In the genomic region with DNA sequence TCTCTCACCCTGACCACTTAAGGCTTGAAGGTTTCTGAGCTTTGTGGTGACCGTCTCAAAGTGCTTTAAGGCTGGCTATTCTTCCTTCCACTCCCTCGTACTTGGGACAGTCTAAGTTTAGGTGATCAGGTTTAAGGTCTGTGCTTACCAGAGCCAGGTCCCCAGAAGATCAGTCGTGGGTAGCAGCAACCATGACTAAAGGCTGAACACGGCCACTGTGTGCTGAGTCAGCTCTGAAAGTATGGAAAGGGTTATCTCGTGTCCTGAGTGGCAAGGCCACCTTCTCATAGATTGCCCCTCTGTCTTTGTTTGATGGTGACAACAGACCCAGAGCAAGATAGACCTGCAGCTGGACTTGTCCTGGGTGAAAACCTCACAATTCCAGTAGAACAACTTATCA, we compare ENCODE assay signal across 21 mouse cellular contexts.
DNase-seq lines count a peak whose midpoint lies in the region; ATAC-seq and TF ChIP-seq lines count a peak whose summit lies in the region.
"Had no signal": no experiment of that assay in that cellular context is flagged by ENCODE, and none has a peak within 500 bp of the region (broad histone marks: within the 10 kb centered on the region; RNA-seq: fewer than 3 reads in every experiment).

No protein-coding gene starts in this region.

- H3K9me3 ChIP-seq in heart, embryonic 13.5 days: no peaks in the 10 kb centered on the region
- no peaks in the 10 kb centered on the region for H3K9me3 ChIP-seq in lung, embryonic 14.5 days (ENCODE audit: low read depth, low read length)
- H3K9me3 ChIP-seq in stomach, embryonic 15.5 days: no peaks in the 10 kb centered on the region
- H3K9me3 ChIP-seq: embryonic facial prominence, embryonic 15.5 days; forebrain, embryonic 10.5 days; hindbrain, embryonic 10.5 days; kidney, embryonic 15.5 days; midbrain, embryonic 10.5 days; neural tube, embryonic 12.5 days had no signal

- ATAC-seq in heart, embryonic 13.5 days (ENCODE audit: extremely low read depth, insufficient number of reproducible peaks, low FRiP score, low TSS enrichment): no peak
- no peak for ATAC-seq in lung, embryonic 14.5 days (ENCODE audit: insufficient read depth)
- no peak for ATAC-seq in stomach, embryonic 15.5 days (ENCODE audit: insufficient read depth, low FRiP score, low read depth)

- peak; percentile 18 for DNase-seq in adrenal gland, postnatal 10 days
- no peak for DNase-seq in adrenal gland, postnatal 4 days (ENCODE audit: low spot score in 2 of 2)
- no peak for DNase-seq in heart, adult 9 months (ENCODE audit: low spot score in 2 of 2)
- no peak for DNase-seq in lung, embryonic 14.5 days
- no peak for DNase-seq in lung, postnatal 4 days
- DNase-seq in thymus, adult 2 months: no peak
- DNase-seq: cerebellum, postnatal 14 days; embryo, embryonic 11 days; gastrocnemius, postnatal 10 days; lung, postnatal 36 days; right cerebral cortex, postnatal 25 days; thymus, postnatal 4 days had no signal

- TF ChIP-seq CTCF in lung, embryonic 14.5 days (IDR thresholded peaks at IDR 0.05; ENCODE audit: low read depth): no peak
- TF ChIP-seq CTCF in thymus, adult 2 months (IDR thresholded peaks at IDR 0.05; ENCODE audit: borderline replicate concordance, control insufficient read depth, extremely low read depth, insufficient read depth, low read length, poor library complexity): no peak

- peaks cover 79% of the 10 kb centered on the region for H3K36me3 ChIP-seq in heart, embryonic 13.5 days
- H3K36me3 ChIP-seq in lung, embryonic 14.5 days (ENCODE audit: insufficient read depth): peaks cover 34% of the 10 kb centered on the region
- H3K36me3 ChIP-seq in stomach, embryonic 15.5 days: peaks cover 16% of the 10 kb centered on the region
- H3K36me3 ChIP-seq in thymus, adult 2 months (ENCODE audit: control insufficient read depth, insufficient read depth, low read length): no peaks in the 10 kb centered on the region

- 37% methylated on average over 5 of the region's 5 CpGs for WGBS in heart, embryonic 13.5 days
- 51% methylated on average over 5 of the region's 5 CpGs for WGBS in lung, embryonic 14.5 days
- WGBS in stomach, embryonic 15.5 days: 68% methylated on average over 5 of the region's 5 CpGs
- WGBS in thymus, adult 2 months: 90% methylated on average over 5 of the region's 5 CpGs

- no peaks in the 10 kb centered on the region for H3K27me3 ChIP-seq in heart, embryonic 13.5 days (replicated peaks)
- no peaks in the 10 kb centered on the region for H3K27me3 ChIP-seq in lung, embryonic 14.5 days (ENCODE audit: insufficient read depth, low read length)
- H3K27me3 ChIP-seq in stomach, embryonic 15.5 days (replicated peaks): no peaks in the 10 kb centered on the region
- H3K27me3 ChIP-seq in thymus, adult 2 months (ENCODE audit: control insufficient read depth, insufficient read depth, low read length): no peaks in the 10 kb centered on the region
- H3K27me3 ChIP-seq: embryonic facial prominence, embryonic 15.5 days; kidney, embryonic 15.5 days; neural tube, embryonic 12.5 days had no signal

- no peak overlapping the region for H3K4me3 ChIP-seq in heart, embryonic 13.5 days
- H3K4me3 ChIP-seq in lung, embryonic 14.5 days (ENCODE audit: low read depth, low read length): no peak overlapping the region
- no peak overlapping the region for H3K4me3 ChIP-seq in stomach, embryonic 15.5 days (replicated peaks)
- H3K4me3 ChIP-seq in thymus, adult 2 months (ENCODE audit: control insufficient read depth, insufficient read depth, low read length): no peak overlapping the region
- H3K4me3 ChIP-seq: embryonic facial prominence, embryonic 15.5 days; forebrain, embryonic 10.5 days; hindbrain, embryonic 10.5 days; kidney, embryonic 15.5 days; midbrain, embryonic 10.5 days; neural tube, embryonic 12.5 days had no signal

- H3K27ac ChIP-seq in heart, embryonic 13.5 days (replicated peaks): peak overlapping the region; percentile 66
- 0 out of 2 replicates have a peak overlapping the region, but pooled peaks have one; percentile 13 for H3K27ac ChIP-seq in lung, embryonic 14.5 days (ENCODE audit: low read depth)
- peak overlapping the region; percentile 14; the same call in 1 of the 2 replicates for H3K27ac ChIP-seq in stomach, embryonic 15.5 days
- no peak overlapping the region for H3K27ac ChIP-seq in thymus, adult 2 months (ENCODE audit: control insufficient read depth, insufficient read depth, low read length)
- H3K27ac ChIP-seq: forebrain, embryonic 10.5 days; hindbrain, embryonic 10.5 days; liver, embryonic 14.5 days; midbrain, embryonic 10.5 days; neural tube, embryonic 12.5 days had no signal

- TF ChIP-seq POLR2A in thymus, adult 2 months (IDR thresholded peaks at IDR 0.05; ENCODE audit: control insufficient read depth, extremely low read depth, insufficient read depth, low read length, poor library complexity): no peak

- peaks cover 89% of the 10 kb centered on the region for H3K4me1 ChIP-seq in heart, embryonic 13.5 days
- H3K4me1 ChIP-seq in lung, embryonic 14.5 days (ENCODE audit: insufficient read depth): peaks cover 34% of the 10 kb centered on the region
- peaks cover 15% of the 10 kb centered on the region for H3K4me1 ChIP-seq in stomach, embryonic 15.5 days
- no peaks in the 10 kb centered on the region for H3K4me1 ChIP-seq in thymus, adult 2 months (replicated peaks; ENCODE audit: control insufficient read depth, insufficient read depth, low read length)
- H3K4me1 ChIP-seq: neural tube, embryonic 12.5 days had no signal

- no peak overlapping the region for H3K4me2 ChIP-seq in heart, embryonic 13.5 days
- no peak overlapping the region for H3K4me2 ChIP-seq in lung, embryonic 14.5 days
- H3K4me2 ChIP-seq in stomach, embryonic 15.5 days: no peak overlapping the region
- H3K4me2 ChIP-seq: embryonic facial prominence, embryonic 15.5 days; kidney, embryonic 15.5 days; neural tube, embryonic 12.5 days had no signal

- H3K9ac ChIP-seq in heart, embryonic 13.5 days: peak overlapping the region; percentile 38
- no peak overlapping the region for H3K9ac ChIP-seq in lung, embryonic 14.5 days
- no peak overlapping the region for H3K9ac ChIP-seq in stomach, embryonic 15.5 days
- H3K9ac ChIP-seq: embryonic facial prominence, embryonic 15.5 days; kidney, embryonic 15.5 days; liver, embryonic 14.5 days; neural tube, embryonic 12.5 days had no signal
